Mouse (Mus musculus) brown adipose tissue, adult 24 weeks (tissue): ENCODE measurements around the gene Inmt. TPM values are rescaled to one million over a fixed set of nuclear protein-coding genes. Genes with fewer than 3 reads are reported as not detected.
"Not testable (repeated sequence)": the region's sequence is repeated elsewhere in the genome, so short reads cannot be mapped to it uniquely, and the experiment has no call there.

Source experiments
- H3K27ac ChIP-seq: fragments of 200-500 bp; replicated peaks from 2 replicates; pipeline ENCODE4 v1.5.1; 2012; ENCODE audit warnings: low read depth, mild to moderate bottlenecking, low read length
- H3K4me1 ChIP-seq: fragments of 200-500 bp; 2 replicates; pipeline ENCODE4 v1.6.1; 2012; ENCODE audit warnings: low read length, mixed read lengths; ENCODE audit not compliant: control insufficient read depth, insufficient read depth, insufficient read length
- H3K4me3 ChIP-seq: fragments of 200-500 bp; 2 replicates; pipeline ENCODE4 v1.5.1; 2012; ENCODE audit warnings: low read depth, mild to moderate bottlenecking, low read length, moderate library complexity; ENCODE audit not compliant: insufficient read depth
- polyA plus RNA-seq: library from polyadenylated mRNA; stranded (reverse); fragments of >200 nt; gene quantifications from 2 replicates; pipeline ENCODE4 v1.2.4, GENCODE M21; 2012; ENCODE audit not compliant: missing spikeins, insufficient read depth, insufficient read length

Gene Inmt
- polyA plus RNA-seq: 26.8 and 28.7 TPM in 2 replicates

DNA sequence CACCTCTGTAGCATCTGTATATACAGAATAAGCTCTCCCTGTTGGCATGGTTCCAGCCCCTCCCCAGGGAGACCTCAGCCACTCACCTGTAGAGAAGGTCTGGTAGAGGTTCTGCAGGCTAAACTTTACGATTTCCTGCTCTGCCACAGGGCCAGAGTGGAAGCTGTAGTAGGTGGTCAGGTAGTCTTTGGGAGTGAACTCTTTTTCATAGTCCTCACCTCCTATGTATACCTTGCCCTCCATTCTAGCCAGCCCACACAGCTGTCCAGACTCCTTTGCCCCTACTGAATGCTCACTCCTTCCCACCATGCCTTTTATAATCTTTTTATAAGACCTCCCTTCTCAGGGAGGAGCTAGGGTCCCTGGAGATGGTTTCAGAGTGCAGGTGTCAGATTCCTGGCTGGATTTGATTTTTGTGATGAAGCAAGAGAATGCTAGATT lies at the start of gene Inmt:
TSS of gene Inmt (minus strand) at position 303 of the 441 bp plus-strand sequence.
- H3K4me1 ChIP-seq: 0 out of 2 replicates have a peak, but pooled peaks cover 3% of the 10 kb centered on the region
- H3K27ac ChIP-seq: 0 out of 2 replicates have a peak within 1 kb of the TSS, but pooled peaks have one; percentile 12
- H3K4me3 ChIP-seq: peak within 1 kb of the TSS; percentile 14; the same call in 1 of the 2 replicates

DNA sequence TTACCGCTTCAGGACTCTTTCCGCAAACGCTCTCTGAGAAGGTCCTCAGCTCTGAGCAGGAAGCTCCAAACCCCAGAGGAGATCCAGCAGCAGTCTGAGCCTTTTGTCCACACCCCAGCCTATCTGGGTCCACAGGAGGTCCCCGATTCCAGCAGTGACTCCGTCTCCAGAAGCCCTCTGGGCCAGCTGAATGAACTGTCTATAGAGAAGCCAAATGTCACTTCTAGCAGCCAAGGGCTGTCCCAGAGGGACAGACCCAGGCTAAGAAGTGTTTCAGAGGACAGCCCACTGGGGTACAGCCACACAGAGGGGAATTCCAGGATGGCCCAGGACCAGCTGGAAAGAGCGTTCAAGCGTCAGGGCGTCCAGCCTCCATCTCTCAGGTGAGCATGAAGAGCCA lies 49.1 kb upstream of the Inmt start:
- Histone ChIP-seq H3K4me3 (no peak overlapping the region), H3K27ac (no peak overlapping the region), H3K4me1 (no peaks in the 10 kb centered on the region)

DNA sequence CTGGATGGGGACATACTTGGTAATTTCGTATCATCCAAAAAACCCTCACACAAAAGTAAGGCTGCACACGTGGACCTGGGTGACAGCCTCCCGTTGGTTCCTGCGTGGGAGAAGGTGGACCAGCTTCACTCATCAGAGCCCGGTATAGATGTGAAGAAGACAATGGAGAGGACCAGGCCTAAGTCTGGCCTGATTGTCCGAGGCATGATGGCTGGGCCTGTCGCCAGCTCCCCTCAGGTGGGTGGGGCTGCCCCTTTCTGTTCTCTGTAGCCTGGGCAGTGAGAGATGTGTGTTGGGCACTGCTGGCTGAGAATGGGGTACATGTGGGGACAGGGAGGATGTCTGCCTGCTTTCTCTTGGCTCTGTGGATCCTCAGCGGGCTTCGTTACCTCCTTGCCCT lies 43.4 kb upstream of the Inmt start:
- no peak overlapping the region for H3K27ac ChIP-seq
- H3K4me1 ChIP-seq: no peaks in the 10 kb centered on the region; the same call in 1 of the 2 replicates
- no peak overlapping the region for H3K4me3 ChIP-seq

DNA sequence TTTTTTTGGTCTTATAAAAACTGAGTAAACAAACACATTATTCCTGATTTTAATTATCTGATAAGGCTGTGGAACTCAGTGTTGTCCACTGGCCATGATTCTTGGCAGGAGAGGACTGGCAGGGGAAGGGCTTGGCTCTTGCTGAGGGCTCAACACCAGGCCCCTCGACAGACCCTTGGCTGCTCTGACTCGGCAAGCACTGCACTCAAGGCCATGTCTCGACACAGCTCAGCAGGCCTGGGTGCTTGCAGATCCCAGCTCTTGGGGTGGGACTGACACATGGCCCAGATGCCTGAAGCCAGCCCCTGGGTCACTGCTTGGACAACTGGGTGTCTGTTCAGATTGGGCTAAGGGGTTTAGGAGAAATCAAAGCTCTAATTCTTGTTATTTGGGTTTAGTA lies 39.7 kb upstream of the Inmt start:
- H3K4me1 ChIP-seq: no peaks in the 10 kb centered on the region; the same call in 1 of the 2 replicates
- no peak overlapping the region for H3K27ac ChIP-seq
- H3K4me3 ChIP-seq: no peak overlapping the region

DNA sequence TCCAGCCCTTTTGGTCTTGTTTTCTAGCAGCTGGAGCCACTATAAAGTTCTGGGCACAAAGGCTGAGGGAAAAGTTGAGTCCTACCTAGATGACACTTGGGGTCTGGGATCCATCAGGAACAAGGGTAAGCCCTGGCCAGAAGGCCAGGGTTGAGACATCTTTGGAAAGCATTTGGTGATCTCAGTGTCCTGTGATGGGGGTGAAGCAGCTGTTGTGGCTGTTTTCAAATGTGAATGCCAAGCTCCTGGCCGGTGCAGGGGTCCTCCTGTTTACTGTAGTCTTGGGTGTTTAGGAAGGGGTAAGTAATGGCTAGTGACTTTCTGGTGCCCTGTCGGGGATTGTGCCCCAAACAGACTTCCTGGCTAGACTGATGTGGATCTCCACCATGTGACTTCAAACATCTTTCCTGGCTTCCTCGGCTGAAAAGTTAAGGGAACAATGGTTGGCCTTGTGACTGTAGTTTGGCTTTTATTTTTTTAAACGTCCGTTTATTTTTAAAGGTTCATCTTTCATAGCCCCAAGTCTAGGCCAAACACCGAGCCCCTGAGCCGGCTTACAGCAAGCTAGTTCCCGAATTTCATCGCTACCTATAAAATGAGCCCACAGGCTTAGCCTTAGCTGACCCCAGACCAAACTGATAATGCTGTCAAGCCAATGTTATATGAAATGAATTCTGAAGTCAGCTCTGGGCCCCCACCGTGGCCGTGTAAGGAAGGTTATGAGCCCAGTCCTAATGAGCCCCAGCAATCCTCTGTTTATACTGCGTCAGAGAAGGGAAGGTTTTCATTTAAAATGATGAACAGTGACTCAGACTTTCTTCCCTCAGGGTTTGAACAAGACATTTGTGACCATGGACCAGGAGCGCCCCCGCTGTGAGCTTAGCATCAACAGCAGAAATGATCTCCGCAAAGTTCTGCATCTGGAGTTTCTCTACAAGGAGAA lies 35.9 kb upstream of the Inmt start:
- no peak overlapping the region for H3K4me3 ChIP-seq
- no peaks in the 10 kb centered on the region; the same call in 1 of the 2 replicates for H3K4me1 ChIP-seq
- H3K27ac ChIP-seq: peak overlapping the region; percentile 42

DNA sequence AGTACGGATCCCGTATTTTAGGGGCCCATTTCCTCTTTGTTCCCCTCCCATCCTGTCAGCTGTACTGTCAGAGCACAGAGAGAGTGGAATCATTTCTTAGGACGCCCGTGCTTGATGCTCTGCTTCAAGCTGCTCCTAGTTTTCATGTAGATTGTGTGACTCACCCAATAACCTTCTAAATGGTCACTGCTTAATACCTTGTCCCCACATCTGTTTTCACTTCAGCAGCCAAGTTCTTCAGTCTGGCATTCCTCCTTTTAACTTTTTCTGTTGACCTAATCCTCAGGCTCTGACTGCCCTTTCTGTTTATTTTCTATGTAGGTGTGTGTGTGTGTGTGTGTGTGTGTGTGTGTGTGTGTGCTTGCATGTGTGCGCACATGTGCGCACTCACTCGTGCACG lies 32.9 kb upstream of the Inmt start:
- Histone ChIP-seq H3K4me1 (peaks cover under 1% of the 10 kb centered on the region; the same call in 1 of the 2 replicates), H3K27ac (no peak overlapping the region), H3K4me3 (no peak overlapping the region)

DNA sequence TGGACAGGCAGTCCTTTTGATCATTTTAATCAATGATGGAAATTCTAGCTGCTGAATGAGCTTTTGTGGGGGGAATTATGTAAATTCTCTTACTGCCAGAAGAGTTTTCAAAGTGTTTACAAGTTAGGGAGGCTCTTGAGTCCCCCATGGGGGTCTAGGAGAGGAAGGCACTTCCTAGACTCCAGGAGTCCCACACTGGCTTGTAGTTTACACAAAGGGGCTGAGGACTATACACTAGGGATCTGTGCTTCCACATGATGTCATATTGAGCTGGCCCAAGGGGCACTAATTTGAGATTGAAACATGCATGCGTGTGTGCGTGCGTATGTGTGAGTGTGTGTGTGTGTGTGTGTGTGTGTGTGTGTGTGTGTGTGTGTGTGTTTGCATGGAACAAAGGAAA lies 29.1 kb upstream of the Inmt start:
- Histone ChIP-seq H3K4me1 (peaks cover 3% of the 10 kb centered on the region; the same call in 1 of the 2 replicates), H3K27ac (no peak overlapping the region; the same call in 1 of the 2 replicates), H3K4me3 (peak overlapping the region; percentile 86; the same call in 1 of the 2 replicates)

DNA sequence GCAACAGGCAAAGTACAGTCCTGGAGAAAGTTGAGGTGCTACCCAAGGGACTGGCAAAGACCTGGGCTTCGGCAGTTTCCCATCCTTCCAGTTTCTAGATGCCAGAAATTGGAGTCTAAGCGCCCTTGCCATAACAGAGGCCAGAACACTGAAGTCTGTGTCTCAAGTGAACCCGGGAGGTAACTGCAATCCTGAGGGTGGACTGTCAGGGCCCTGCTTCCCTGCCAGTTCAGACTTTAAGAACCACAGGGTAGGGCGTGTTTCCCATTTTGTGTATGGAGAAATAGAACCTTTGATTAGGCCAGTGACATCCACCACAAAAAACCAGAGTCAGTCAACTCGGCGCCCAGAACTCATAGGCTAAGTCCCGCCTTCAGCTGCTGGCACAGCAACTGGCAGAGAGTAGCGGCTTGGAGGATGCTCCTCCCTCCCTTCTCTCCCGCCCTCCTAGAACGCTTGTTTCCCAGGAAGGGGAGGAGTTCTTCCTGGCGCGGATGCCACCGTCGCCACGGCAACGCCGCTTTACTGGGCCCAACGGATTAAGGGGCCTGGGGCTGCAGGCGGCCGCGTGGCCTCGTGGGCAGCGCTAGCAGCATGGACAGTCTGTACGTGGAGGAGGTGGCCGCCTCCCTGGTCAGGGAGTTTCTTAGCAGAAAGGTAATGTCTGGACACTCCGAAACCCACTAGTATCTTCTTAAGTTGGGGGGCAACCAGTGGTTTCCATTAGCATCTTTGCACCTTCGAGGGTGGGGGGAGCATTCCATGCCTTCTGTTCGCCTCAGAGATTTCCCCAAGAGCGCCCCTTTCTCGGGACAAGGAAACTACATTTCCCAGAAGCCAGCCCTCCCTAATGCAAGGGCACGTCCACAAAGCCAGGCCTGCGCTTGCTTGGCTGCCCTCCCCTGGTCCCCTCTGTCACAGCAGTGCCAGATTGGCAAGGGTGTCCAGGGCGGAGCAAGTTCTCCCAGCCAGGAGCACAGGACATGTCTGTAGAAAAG lies 28.4 kb upstream of the Inmt start, which contains the start of gene Mindy4:
TSS of gene Mindy4 (plus strand) at position 471 of the 998 bp plus-strand sequence.
- Histone ChIP-seq H3K27ac (peak within 1 kb of the TSS; percentile 74), H3K4me3 (peak within 1 kb of the TSS; percentile 86), H3K4me1 (peaks cover 3% of the 10 kb centered on the region; the same call in 1 of the 2 replicates)

DNA sequence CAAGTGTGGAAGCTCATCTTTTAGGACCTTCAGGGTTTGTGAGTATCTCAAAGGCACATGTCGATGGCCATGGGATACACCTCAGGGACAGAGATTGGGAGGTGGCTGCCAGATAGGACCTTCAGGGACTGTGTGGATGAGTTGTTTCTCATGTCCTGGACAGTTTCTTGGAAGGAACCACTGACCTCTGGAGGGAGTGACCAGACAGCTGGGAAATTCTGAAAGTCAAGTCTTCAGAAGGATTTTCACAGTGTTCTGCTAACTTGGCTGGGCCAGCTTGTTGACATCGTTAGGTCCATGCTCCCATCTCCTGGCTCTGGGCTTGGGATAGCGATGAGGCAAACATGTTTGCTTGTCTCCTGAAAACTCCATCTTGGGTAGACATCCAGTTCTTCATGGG lies 24.2 kb upstream of the Inmt start:
- no peak overlapping the region for H3K4me3 ChIP-seq
- H3K27ac ChIP-seq: no peak overlapping the region
- H3K4me1 ChIP-seq: peaks cover 3% of the 10 kb centered on the region; the same call in 1 of the 2 replicates

DNA sequence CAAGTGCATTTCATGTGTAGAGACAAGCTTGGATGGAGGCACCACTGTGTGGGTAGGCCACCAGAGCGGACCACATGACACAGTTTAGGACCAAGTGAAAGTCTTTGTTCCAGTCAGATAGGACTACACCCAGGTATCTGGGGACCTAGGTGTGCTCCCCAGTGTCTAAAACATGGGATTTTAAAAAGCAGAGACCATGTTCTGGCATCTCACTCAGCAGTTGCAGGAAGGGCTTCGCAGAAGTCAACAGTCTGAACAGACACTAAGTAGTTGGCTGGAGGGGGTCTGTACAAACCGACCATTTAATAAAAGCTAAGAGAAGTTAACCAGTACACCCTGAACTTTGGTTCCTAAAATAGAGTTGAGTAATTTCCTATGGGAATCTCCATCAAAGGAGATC lies 18.3 kb upstream of the Inmt start:
- no peak overlapping the region for H3K27ac ChIP-seq

DNA sequence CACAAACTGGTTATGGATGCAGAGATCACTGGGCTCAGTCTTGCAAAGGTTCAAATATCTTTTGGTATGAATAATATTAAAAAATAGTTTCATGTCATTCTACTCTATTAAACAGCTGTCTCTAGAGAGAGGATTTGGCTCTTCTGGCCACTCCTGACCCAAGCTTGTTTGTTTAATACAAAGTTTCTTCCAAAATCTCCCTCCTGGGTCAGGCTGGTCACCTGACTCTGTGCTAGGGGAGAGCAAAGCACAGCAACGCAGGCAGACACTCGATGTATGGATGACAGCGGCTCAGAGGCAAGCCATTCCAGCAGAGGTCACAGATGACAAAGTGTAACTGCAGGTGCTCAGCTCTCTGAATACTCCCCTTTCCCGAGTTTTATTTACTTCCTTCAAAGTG lies 16.7 kb upstream of the Inmt start:
- H3K4me3 ChIP-seq: no peak overlapping the region
- H3K27ac ChIP-seq: no peak overlapping the region
- H3K4me1 ChIP-seq: peaks cover 3% of the 10 kb centered on the region; the same call in 1 of the 2 replicates

More for the DNA sequence above, 18.3 kb upstream of the Inmt start:
- Histone ChIP-seq H3K4me3 (no peak overlapping the region), H3K4me1 (peaks cover 3% of the 10 kb centered on the region; the same call in 1 of the 2 replicates)

DNA sequence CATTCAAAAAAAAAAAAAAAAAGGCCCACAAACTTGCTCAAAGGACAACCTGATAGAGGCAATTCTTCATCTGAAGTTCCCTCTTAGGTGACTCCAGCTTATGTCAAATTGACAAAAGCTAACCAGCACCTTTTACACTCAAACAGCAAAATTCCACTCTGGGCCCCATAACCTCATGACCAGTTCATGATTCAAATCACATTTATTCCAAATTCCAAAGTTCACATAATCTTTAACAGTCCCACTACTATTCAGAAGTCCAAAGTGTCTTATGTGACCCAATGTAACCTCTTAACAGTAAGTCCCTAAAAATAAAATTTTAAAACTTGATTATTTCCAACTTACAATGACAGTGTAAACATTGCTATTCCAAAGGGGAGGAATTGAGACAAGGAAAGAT lies 14.6 kb upstream of the Inmt start:
- peaks cover 3% of the 10 kb centered on the region; the same call in 1 of the 2 replicates for H3K4me1 ChIP-seq
- H3K27ac ChIP-seq: no peak overlapping the region
- no peak overlapping the region for H3K4me3 ChIP-seq

DNA sequence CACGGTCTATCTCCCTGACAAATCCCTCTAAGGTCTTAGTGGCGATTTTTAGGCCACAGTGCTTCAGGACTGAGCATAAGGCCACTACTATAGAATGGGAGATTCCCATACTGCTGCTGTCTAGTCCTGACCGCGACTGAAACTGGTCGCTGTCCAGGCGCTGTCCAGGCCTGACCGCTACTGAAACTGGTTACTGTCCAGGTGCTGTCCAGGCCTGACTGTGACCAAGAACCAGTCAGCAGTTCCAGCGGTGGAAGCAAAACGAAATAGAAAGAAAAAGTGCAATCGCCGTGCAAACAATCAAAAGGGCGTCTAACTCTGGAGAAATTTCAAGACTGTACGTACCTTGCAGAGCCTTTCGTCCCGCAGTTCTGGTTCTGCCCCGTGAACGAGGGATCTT lies 13.0 kb upstream of the Inmt start:
- H3K4me1 ChIP-seq, H3K27ac ChIP-seq, H3K4me3 ChIP-seq: not testable (repeated sequence)

DNA sequence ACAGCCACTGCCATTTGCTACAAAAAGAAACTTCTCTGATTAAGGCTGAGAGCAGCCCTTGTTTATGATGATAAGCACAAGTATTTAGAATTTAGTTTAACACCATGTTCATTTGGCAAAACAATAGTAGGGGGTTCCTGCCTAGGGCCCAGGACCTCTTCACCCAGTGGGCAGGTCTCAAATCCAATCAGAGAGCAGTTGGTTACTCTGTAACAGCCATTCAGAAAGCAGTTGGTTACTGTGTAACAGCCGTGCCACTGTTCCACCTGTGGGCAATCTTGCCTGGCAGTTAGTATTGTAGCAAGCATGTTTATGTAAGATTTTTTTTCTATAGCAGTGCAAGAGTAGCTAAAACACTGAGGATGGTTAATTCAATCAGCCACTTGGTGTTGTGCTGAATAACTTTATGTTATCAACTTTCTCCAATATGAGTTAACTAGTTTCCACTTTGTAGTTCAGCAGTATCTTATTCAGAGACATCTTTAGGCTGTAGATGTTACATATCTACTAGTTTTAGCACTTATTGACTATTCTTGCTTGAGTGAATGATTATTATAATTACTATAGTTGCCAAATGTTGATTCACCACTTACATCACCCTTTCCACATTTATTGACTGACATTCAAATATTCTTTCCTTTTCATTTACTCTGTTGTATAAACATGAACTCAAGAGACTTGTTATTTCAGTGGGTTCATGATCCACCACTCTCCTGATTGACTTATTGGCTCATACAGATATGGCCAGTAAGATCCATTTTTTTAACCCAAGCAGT lies 8.0 kb upstream of the Inmt start:
- Histone ChIP-seq H3K4me1 (no peaks in the 10 kb centered on the region), H3K4me3 (no peak overlapping the region), H3K27ac (no peak overlapping the region)
